Mouse (Mus musculus): ENCODE data around the gene Fat4.

Gene Fat4

DNA sequence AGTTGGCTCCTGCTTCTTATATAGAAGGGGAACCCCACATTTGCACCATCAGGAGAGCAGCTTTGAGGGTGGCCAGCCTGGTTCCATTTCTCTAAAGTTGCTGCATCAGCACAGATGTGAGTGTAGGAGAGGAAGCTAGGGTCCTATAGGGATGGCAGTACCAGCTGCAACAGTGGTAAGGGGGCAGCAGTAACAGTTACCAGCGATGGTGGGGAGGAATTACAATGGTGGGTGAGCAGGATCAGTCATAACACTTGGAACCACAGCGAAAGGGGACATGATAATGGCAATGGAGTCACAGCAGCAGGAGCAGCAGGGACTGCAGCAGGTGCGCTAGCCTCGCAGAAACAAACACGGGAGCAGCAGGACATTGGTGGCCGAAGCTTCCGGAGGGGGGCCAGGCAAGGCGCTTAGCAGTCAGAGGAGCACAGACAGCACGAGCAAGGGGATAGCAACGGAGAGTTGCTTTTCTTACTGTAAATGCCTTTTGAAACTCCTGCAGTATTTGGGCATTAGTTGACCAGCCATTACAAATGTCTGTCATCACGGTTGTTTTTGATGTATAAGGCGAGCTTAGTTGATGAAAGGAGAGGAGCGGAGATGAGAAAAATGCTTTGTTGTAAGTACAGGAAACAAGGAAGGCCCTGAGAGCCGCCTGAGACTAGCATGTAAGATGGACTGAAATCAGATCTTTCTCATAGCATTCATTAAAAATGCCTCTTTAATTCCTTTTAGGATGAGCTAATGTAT is 21.1 kb downstream of the Fat4 start:
- no peak for DNase-seq (ENCODE audit: low spot score in 2 of 2)

DNA sequence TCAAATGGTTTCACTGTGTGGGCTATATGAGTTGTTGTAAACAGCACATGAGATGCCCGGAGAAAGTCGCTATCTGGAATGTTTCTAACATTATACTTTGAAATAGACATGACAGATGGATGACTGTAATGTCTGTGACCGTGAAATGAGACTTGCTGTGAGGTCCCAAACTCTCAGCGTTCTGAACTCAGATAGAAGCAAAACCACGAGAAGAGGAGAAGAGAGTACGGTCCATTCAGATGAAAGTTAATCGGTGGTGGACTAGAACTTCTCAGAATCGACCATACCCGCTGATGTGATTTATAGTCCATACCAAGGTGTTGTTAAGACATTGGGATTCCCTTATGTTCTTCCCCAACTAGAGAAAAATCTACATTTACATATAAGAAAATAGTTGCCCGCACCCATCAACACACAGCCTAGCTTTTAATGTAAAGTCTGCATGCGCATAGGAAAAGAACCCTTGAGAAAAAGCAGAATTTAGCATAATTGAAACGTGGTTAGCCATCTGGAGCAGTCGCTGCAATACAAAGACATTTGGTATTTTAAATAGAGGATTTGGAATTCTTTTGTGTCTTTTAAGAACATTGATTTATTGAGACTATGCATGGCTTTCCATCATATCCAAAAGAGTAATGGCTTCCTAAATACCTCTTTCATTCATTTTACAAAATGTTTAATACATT is 21.8 kb downstream of the Fat4 start:
- no peak for DNase-seq (ENCODE audit: low spot score in 2 of 2)

DNA sequence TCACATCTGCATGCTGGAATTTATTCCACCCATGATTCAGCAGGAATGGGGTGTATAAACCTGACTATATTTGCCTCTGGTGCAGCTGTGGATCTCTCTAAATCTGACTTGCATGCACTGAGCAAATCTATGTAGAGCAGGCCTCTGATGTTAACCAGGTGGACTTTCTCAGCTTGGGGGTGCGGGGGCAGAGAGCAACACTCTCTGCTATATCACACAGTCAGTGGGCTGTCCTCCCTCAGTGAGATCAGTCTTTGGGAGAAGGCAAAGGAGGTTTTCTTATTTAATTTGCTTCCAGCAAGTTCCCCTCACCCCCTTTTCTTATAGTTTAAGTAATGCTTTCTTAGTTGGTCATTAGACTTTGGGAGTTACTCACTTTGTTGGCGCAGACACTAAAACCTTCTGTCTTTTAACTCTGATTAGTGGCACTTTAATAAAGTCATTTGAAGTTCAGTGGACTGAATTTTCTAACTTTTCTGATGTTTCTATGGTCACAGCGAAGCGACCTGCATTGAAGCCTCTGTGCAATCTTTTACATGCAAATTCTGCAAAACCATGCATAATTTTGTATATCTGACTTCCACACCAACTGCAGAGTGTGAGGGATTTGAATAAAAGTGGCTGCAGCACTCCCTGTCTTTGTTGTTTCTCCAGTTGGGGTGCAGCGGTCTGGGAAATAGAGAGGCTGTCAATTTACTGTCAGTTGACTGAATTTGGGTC is 26.2 kb downstream of the Fat4 start:
- no peak for DNase-seq (ENCODE audit: low spot score in 2 of 2)

DNA sequence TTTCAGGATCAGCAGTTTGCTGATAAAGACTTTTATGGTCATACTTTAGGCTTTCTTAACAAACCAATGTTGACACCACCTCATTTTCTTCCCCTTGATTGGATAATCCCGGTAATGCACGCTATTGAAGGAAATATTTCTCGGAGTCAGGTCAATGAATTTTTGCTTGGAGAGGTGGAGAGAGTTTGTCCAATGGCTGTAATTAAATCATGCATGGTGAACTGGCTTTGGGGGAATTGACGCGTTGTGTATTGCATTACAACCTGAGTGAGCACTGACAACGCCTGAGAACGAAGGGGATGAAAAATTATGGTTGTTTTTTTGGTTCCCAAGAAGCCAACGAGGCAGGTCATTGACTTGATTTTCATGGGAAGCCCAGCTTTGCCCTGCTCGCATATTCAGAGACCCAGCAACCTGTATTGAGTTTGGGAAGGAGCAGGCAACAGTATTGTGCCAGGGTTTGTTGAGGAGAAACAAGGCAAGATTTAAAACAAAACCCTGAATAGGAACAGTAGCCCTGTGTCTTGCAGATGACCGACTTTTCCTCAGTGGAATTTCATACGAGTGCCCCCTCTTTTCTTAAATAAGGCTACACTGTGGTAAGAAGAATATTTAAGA is 26.9 kb downstream of the Fat4 start:
- DNase-seq (ENCODE audit: low spot score in 2 of 2): no peak

DNA sequence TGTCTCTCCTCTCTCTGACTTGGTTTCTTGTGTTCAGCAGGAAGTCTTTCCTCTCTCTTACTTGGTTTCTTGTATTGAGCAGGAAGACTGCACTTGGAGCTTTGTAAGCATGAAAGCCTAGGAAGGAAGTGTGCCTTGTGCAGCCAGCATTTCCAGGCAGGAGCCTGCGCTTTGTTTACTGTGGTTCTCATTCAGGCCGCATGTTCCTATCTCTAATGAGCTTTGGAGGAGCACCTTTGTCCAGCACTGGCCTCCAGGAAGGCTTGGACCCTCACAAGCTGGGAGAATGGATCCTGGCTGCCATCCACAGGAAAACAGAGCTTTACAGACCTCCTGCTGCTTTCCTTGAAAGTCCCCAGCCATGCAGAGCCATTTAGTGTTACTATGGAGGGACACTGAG is 32.2 kb downstream of the Fat4 start:
- no peak for DNase-seq (ENCODE audit: low spot score in 2 of 2)

DNA sequence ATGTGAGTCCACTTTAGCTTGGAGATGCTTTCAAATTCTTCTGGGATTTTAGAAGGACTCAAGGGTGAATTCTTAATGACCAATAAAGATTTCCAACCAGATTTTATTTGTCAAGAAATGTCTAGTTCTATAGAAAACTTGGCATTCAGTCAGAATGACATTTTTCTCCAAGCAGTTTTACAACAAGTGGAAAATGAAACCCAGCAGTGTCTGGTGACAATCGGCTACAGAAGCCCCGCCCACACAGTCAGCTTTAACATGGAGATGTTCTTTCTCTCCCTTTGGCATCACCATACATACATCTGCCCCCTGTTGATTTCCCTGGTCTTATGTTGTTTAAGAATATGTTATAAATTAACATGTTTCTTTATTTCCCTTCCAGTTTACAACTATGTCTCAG is 34.3 kb downstream of the Fat4 start:
- DNase-seq (ENCODE audit: low spot score in 2 of 2): no peak

DNA sequence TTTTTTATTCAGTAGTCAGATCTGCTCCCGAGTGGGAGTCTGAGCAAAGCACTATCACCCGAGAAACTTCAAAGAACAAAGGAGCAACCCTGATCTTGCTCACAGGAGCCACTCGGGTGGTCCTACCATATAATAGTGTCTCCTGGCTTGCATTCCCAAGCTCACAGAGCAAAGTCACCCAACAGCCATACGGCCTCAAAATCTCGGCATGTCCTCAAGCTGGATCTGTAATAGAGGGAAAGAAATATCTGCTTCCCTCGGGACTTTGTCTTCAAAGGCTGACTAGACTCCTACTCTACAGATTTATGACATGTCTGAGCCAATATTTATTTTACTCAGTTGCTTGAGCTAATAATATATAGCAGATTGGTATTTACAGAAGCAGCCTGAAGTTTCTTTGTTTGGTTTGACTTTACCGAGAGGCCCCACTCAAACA is 36.5 kb downstream of the Fat4 start:
- DNase-seq (ENCODE audit: low spot score in 2 of 2): no peak

DNA sequence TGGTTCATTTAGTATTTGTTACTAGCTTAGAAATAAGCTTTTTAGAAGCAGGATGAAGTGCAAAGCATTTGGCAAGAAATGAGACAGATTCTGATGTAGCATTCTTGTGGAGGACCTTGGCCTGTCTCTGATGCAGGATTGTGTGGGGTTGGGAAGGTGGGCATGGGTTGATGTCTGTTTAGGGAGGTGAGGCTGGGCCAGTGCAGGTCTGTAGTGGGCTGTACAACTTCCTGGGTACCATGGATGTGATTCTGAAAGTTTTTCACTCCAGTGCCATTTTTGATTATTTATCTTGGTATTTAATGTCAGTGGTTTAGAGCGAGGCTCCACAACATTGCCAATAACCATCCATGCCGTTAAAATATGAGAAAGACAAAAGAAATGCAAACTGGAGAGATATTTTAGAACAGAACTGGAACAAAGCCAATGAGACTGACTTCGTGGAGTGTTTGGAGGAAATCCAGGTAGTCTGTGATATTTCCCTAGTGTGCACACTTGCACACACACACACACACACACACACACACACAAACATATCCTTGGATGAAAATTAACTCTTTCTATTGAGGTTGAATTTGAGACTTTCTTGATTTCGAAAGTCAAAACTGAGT is 41.4 kb downstream of the Fat4 start:
- no peak for DNase-seq (ENCODE audit: low spot score in 2 of 2)

DNA sequence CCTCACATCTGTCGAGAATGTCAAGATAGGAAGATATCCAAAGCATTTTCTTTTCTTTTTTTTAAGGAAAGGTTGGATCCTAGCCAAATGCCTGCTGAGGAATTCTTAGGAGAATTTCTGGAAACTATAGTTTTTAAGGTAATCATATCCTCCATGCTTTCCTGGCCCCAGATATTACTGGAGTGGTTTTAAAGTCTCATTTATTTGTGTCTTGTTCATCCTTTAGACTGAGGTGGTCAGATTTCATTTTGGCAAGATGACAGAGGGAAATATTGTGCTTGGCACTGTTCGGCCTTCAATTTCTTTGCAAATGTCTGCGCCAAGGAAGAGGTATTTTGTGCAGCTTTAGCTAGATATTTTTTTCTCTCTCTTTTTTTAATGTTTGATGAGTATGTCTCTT is 42.0 kb downstream of the Fat4 start:
- no peak for DNase-seq (ENCODE audit: low spot score in 2 of 2)

DNA sequence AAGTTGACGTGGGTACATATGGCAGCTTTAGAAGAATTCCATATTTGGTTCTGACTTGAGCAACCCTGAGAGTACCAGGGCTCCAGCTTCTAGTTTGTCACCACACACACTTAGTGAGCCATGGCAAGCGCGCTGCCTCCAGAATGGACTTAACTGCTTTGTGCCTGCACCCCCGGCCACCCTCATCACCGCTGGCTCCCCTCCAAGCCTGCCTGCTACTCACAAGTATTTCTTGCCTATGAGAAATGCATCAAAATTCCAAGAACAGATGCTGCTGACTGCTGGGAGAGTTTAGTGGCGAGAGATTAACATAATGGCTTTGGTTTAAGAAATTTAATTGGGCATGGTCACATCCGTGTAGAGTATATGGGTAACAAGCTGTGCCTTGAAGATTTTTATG is 48.0 kb downstream of the Fat4 start:
- peak in 1 of 2 experiments; percentile 52 for DNase-seq (ENCODE audit: low spot score in 2 of 2)

DNA sequence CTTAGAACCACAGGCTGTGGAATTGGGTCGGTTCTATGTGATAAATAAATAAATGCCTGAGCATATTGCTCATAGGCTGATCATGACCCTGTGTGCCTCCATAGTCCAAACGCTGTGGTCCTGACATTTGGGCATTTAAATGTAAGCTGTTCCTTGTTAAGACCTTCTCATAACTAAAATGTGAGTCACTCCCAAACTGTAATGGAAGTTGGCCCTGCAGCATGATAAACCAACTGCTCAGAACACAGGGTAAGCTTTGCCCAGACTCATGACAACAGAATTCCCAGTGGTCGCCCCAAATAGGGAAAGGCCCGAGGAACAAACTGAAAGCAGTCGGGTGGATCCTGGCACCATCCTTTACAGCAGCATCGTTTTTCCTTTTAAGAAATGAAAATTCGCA is 49.7 kb downstream of the Fat4 start:
- no peak for DNase-seq (ENCODE audit: low spot score in 2 of 2)

DNA sequence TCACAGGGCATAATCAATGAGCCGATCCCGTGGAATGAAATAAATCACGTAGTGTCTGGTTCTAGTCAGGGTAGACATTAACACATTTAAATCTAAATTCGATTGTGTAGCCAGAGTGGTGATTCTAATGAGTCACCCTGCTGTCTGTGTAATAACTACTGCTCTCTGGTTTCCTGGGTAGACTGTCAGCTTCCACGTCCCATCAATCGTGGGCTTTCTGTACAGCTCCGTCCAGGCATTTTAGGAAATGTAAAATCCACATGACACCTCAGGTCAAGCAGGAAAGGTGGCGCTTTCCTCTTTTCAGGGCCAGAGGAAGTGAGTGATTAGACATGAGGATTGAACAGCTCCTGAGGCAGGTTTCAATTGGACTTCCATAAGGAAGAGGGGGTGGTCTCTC is 50.4 kb downstream of the Fat4 start:
- no peak for DNase-seq (ENCODE audit: low spot score in 2 of 2)

DNA sequence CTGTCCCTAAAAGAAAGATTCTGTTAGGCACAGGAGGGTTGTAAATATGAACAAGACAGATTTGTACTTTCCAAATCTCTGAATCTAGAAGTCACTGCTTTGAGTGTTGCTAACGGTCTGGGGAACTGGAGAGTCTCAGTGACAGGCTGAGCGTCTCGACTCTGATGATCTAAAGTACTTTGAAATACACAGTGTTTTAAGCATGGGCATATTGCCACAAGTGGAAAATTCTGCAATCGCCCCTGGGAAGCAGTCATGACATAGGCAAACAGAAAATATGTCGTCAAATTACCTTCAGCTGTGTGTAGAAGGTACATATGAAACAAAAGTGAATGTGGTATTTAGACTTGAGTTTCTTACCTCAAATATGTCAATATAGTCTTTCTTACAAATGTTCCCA is 51.4 kb downstream of the Fat4 start:
- no peak for DNase-seq (ENCODE audit: low spot score in 2 of 2)

DNA sequence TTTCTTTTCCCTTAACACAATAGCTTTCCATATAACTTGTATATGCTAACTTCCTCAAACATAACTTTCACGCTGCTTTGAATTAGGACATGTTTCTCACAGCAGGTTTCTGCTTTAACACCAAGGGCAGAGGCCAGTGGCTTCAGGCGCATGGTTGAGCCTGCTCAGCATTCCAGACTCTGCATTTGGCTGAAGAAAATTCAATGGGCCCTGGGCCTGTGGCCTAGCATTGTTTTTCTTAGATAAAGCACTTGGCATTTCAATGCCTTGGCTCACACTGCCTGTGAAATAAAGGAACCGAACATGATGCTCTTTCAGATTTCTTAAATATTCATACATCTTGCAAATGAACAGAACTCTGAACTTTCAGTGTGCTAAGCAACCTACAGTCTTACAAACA is 52.8 kb downstream of the Fat4 start:
- DNase-seq (ENCODE audit: low spot score in 2 of 2): no peak

DNA sequence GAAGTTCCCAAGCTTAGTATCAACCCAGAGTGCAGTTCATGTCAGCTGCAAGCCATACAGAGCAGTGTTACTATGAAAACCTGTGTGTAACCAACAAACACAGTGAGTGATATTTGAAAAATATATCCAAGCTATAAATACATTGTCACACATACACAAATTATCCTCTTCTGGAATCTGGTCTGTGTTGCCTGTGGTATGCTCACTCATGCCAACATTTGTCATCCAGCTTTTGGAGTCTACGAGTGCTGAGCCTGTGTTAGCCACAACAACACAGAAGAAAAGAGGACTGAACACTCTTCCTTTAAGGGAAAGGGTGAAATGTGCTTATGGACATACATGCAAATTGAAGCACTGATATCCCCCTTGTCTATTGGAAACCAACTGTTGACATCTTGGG is 53.6 kb downstream of the Fat4 start:
- no peak for DNase-seq (ENCODE audit: low spot score in 2 of 2)

DNA sequence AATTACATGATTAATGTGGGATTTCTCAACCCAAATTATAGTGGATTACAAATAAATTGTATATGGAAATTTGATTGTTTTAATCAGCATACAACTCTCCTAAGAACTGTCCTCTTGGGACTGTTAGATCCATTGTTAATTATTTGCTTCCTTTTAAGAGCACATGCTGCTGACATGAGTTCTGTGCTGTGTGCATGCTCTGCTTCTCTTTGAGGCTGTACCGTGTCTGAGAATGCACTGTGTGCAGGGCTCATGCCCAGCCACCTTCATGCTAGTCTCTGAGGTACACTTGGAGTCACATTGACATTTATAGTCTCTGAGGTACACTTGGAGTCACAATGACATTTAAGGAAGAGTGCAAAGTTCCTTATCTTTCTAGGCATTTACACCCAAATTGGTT is 58.4 kb downstream of the Fat4 start:
- DNase-seq (ENCODE audit: low spot score in 2 of 2): no peak

DNA sequence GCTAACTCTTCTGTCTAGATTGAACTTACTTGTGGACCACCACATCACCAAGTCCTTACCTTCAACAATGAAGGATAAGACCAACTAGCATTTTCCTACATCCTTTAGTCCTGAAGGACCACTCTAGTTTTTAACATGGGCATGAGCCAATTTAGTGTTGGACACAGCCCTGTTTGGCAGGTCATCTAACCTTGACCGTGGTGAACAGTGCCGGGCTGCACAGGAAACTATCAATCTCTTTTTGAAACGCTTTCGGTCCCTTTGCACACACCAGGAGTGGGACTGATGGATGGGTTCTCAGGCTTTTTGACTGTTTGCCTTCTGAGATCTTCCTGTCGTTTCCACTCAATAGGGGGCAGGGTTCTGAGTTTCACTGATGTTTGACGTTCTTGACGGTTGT is 61.0 kb downstream of the Fat4 start:
- DNase-seq (ENCODE audit: low spot score in 2 of 2): no peak

DNA sequence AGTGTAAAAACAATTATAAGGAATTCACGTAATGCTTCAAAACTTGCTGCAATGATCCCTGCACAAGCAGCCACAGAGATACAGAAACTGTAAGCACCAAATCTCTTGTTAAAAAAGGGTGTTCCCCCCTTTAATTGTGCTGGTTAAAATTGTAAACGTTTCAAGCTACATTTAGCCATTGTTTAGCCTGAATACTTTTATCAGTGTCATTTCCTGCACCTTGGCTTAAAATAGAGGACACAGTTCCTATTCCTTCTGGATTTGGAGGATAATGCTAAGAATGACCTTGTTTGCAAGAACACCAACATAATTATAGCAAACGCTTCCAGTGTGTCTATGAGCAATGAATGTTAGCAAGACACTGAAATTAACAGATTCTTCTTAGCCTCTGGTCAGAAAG is 65.9 kb downstream of the Fat4 start:
- no peak for DNase-seq (ENCODE audit: low spot score in 2 of 2)

DNA sequence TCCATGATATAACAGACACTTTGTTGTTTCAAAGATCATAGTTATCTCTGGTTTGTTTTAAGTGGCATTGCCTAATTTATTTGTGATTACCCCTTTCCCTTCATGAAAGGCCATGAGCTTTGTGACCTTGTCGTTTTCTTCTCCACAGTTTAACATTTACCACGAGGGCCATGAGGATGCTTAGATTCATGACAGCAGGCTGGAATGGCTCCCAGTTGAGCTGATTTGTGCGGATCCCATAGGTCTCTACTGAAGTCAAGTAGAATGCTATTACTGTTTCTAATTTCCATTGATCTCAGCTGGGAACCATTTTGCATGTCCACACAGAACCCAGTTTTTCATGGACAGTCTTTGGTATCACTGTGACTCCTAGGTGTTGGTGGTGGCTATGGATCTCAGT is 67.5 kb downstream of the Fat4 start:
- DNase-seq (ENCODE audit: low spot score in 2 of 2): no peak

DNA sequence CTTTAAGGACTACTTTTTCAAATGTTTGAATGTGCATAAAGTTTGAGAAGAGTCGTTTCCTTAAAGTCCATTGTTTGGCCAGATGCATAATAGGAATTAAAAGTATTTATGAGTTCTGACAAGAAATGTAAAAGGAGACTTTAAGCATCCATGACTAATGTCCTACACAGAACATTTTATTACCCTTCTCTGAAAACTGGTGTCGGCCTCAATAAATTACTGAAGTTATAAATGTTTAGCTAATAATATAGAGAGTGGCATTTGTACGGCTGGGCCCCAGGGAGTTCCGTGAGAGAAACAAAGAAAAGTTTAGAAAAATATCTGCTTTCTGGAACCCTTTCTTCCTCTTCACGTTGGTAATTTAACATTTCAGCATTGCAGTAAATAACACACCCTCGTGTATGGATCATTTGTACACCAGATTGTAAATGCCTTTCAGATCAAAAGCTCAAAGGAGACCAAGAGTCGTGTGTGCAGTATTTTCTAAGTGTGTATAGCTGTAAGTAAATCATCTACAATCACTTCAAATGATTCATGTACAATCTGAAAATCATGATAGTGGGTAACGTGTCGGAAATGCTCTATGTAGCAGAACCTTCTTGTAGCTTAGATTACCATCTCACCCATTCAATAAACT is 69.4 kb downstream of the Fat4 start:
- no peak for DNase-seq (ENCODE audit: low spot score in 2 of 2)

DNA sequence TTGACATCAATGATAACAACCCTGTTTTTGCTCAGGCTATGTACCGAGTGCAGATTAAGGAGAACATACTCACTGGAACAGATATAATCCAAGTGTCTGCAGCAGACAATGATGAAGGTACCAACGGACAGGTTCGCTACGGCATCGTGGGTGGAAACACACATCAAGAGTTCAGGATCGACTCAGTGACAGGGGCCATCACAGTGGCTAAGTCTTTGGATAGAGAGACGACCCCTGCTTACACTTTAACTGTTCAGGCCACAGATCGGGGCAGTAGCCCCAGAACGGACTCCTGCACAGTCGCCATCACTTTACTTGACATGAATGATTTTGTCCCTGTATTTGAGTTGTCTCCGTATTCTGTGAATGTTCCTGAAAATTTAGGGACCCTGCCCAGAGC is 70.4 kb downstream of the Fat4 start:
- no peak for DNase-seq (ENCODE audit: low spot score in 2 of 2)

DNA sequence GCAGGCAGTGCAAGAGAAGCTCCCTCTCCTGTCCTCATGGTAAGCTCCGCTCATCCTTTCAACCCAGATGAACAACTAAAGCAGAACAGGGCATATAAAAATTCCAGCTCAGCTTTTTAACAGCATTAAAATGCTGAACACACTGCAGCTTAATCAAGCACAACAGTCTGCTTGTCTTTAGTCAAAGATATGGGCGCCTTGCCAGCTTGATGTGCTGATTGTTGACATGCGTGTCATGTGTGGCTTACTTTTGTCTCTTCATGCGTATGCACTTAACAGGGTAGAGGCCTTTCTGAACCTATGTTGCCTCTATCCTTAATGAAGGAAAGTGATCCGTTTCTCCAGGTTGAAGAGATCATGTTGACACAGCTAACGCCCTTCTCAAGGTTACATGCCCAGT is 75.6 kb downstream of the Fat4 start:
- no peak for DNase-seq (ENCODE audit: low spot score in 2 of 2)
